Mouse (Mus musculus) forebrain, embryonic 10.5 days (tissue): ENCODE measurements at regions not wholly inside any gene's neighbourhood (a gene's known extent, or its start where the extent isn't known, plus 50 kb on each side); places are given as distances from the start of the nearest gene placed in this dataset.

Source experiments
- DNase-seq: peaks from one replicate; pipeline ENCODE4 v3.0.0-alpha.2; 2017; ENCODE audit warnings: low spot score; ENCODE audit errors: extremely low spot score
- H3K27ac ChIP-seq: fragments of 300-500 bp; sonication (generic); 2 replicates; pipeline ENCODE4 v1.5.1; 2016; ENCODE audit warnings: mild to moderate bottlenecking
- H3K27me3 ChIP-seq: fragments of 300-500 bp; sonication (generic); 2 replicates; pipeline ENCODE4 v1.6.1; 2016; ENCODE audit warnings: mild to moderate bottlenecking; ENCODE audit not compliant: poor library complexity, severe bottlenecking
- H3K36me3 ChIP-seq: fragments of 300-500 bp; sonication (generic); replicated peaks from 2 replicates; pipeline ENCODE4 v1.6.1; 2016; ENCODE audit warnings: mild to moderate bottlenecking, moderate library complexity
- H3K4me1 ChIP-seq: fragments of 300-500 bp; sonication (generic); 2 replicates; pipeline ENCODE4 v1.6.1; 2016
- H3K4me3 ChIP-seq: fragments of 300-500 bp; sonication (generic); 2 replicates; pipeline ENCODE4 v1.5.1; 2016; ENCODE audit warnings: mild to moderate bottlenecking, moderate library complexity
- H3K9me3 ChIP-seq: fragments of 300-500 bp; sonication (generic); 2 replicates; pipeline ENCODE4 v1.6.1; 2016; ENCODE audit warnings: mild to moderate bottlenecking, moderate library complexity
- WGBS: fragments of 180-500 bp; shearing (Covaris S2); methylation state at CpG from one replicate; pipeline ENCODE4 v1.1.7; 2016; 5-methylcytosine and 5-hydroxymethylcytosine counted together

GRCm38 (mm10) chr9:103813791-103814190 is 52.2 kb upstream of the Tmem108 start:
- no peak for DNase-seq
- H3K27ac ChIP-seq: no peak overlapping the region
- no peak overlapping the region for H3K4me3 ChIP-seq
- H3K4me1 ChIP-seq: no peaks in the 10 kb centered on the region
- H3K27me3 ChIP-seq: no peaks in the 10 kb centered on the region
- 94% methylated on average over 9 of the region's 9 CpGs for WGBS
- peaks cover 6% of the 10 kb centered on the region; the same call in 1 of the 2 replicates for H3K9me3 ChIP-seq
- H3K36me3 ChIP-seq: no peaks in the 10 kb centered on the region

DNA sequence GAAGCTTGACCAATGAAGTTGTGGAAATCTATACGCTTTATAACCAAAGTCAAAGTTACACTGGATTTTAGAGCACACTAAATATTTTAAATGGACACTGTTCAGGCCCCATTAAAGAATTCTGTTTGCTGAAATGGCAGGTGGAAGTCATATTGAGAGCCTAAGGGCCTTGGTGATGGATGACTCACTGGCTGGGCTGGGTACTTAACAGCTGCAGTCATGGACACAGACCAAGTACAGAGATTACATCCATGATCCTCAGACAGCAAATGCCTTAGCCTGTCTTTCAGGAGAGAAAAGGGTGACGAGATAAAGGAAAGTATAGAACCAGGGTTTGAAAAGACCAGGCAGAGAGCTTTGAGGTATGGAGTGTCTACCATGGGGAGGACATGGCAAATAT is 57.4 kb upstream of the Tmem108 start:
- H3K9me3 ChIP-seq: 0 out of 2 replicates have a peak, but pooled peaks cover under 1% of the 10 kb centered on the region
- no peak overlapping the region for H3K4me3 ChIP-seq
- H3K27me3 ChIP-seq: no peaks in the 10 kb centered on the region
- 89% methylated on average over 2 of the region's 2 CpGs for WGBS
- no peak for DNase-seq
- no peaks in the 10 kb centered on the region for H3K36me3 ChIP-seq
- no peak overlapping the region for H3K27ac ChIP-seq
- no peaks in the 10 kb centered on the region for H3K4me1 ChIP-seq

GRCm38 (mm10) chr9:103821632-103822031 is 60.0 kb upstream of the Tmem108 start:
- H3K27me3 ChIP-seq: no peaks in the 10 kb centered on the region
- H3K9me3 ChIP-seq: no peaks in the 10 kb centered on the region
- 86% methylated on average over 3 of the region's 3 CpGs for WGBS

GRCm38 (mm10) chr9:103823491-103823890 is 61.9 kb upstream of the Tmem108 start:
- DNase-seq: no peak
- Histone ChIP-seq H3K4me3 (no peak overlapping the region), H3K4me1 (no peaks in the 10 kb centered on the region), H3K27me3 (no peaks in the 10 kb centered on the region), H3K36me3 (no peaks in the 10 kb centered on the region), H3K27ac (no peak overlapping the region), H3K9me3 (no peaks in the 10 kb centered on the region)
- WGBS: 72% methylated on average over 3 of the region's 3 CpGs

More at GRCm38 (mm10) chr9:103821632-103822031, 60.0 kb upstream of the Tmem108 start:
- Histone ChIP-seq H3K36me3 (no peaks in the 10 kb centered on the region), H3K4me3 (no peak overlapping the region), H3K27ac (no peak overlapping the region), H3K4me1 (no peaks in the 10 kb centered on the region)
- DNase-seq: no peak

DNA sequence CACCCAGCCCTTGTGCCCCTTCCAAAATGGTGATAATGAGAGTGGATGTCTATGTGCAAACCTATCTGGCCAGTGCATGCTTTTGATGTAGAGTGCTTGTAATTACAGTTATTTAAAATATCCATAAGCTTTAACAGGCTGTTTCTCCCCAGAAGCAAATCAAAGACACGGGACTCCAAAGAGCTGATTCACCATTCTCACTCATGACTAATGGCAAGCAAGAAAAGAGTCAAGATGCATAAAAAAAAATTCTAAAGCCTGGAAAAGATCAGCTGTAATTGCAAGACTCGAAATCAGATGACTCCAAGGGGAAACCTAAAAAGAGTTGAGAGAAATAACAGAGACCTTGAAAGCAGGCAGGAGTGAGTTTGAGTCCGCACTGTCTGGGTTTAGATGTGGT is 79.6 kb upstream of the Tmem108 start:
- no peaks in the 10 kb centered on the region for H3K4me1 ChIP-seq
- H3K4me3 ChIP-seq: no peak overlapping the region
- no peaks in the 10 kb centered on the region for H3K27me3 ChIP-seq
- no peaks in the 10 kb centered on the region for H3K36me3 ChIP-seq
- 88% methylated on average over 3 of the region's 3 CpGs for WGBS
- no peaks in the 10 kb centered on the region for H3K9me3 ChIP-seq
- DNase-seq: no peak
- H3K27ac ChIP-seq: no peak overlapping the region

DNA sequence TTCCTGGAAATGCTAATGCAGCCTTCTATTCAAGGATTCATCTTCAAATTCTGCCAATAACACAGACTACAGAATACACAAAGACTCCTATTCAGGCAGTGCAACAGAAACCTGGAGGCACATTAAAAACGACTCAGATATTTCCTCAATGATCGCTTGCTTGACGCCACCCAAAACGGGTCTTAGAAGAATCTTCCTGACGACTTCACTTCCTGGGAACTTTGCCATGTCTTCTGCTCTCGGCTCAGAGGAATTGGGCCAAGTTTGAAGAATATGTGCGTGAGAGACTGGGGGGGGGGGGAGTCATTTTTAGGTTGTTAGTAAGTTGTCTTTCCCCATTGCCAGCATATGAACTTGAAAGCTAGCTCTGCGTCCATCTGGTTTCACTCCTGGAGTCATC is 82.2 kb upstream of the Tmem108 start:
- Histone ChIP-seq H3K27ac (no peak overlapping the region), H3K9me3 (no peaks in the 10 kb centered on the region), H3K4me3 (no peak overlapping the region), H3K4me1 (no peaks in the 10 kb centered on the region), H3K36me3 (no peaks in the 10 kb centered on the region), H3K27me3 (no peaks in the 10 kb centered on the region)
- WGBS: 90% methylated on average over 8 of the region's 8 CpGs
- DNase-seq: no peak

GRCm38 (mm10) chr9:103845916-103846457 is 84.3 kb upstream of the Tmem108 start:
- Histone ChIP-seq H3K36me3 (no peaks in the 10 kb centered on the region), H3K27me3 (no peaks in the 10 kb centered on the region), H3K9me3 (no peaks in the 10 kb centered on the region), H3K4me3 (no peak overlapping the region), H3K4me1 (no peaks in the 10 kb centered on the region), H3K27ac (no peak overlapping the region)
- 89% methylated on average over 6 of the region's 6 CpGs for WGBS
- DNase-seq: no peak

GRCm38 (mm10) chr9:103847931-103848330 is 86.3 kb upstream of the Tmem108 start:
- Histone ChIP-seq H3K4me1 (no peaks in the 10 kb centered on the region), H3K27me3 (no peaks in the 10 kb centered on the region), H3K36me3 (no peaks in the 10 kb centered on the region), H3K4me3 (no peak overlapping the region), H3K9me3 (peaks cover 1% of the 10 kb centered on the region; the same call in 1 of the 2 replicates), H3K27ac (no peak overlapping the region)
- no peak for DNase-seq
- 82% methylated on average over 7 of the region's 7 CpGs for WGBS

- DNase-seq: no peak
- H3K27me3 ChIP-seq: no peaks in the 10 kb centered on the region
- H3K4me3 ChIP-seq: no peak overlapping the region
- H3K9me3 ChIP-seq: peaks cover 10% of the 10 kb centered on the region
- no peaks in the 10 kb centered on the region for H3K36me3 ChIP-seq
- H3K27ac ChIP-seq: no peak overlapping the region
- WGBS: 86% methylated on average over 3 of the region's 3 CpGs
- H3K4me1 ChIP-seq: no peaks in the 10 kb centered on the region
Observed at GRCm38 (mm10) chr9:103849079-103849478, 87.4 kb upstream of the Tmem108 start.

- H3K27me3 ChIP-seq: no peaks in the 10 kb centered on the region
- H3K27ac ChIP-seq: no peak overlapping the region
- H3K4me1 ChIP-seq: no peaks in the 10 kb centered on the region
- DNase-seq: no peak
- no peaks in the 10 kb centered on the region for H3K36me3 ChIP-seq
- peaks cover 10% of the 10 kb centered on the region for H3K9me3 ChIP-seq
- 89% methylated on average over 2 of the region's 2 CpGs for WGBS
- H3K4me3 ChIP-seq: no peak overlapping the region
Observed at GRCm38 (mm10) chr9:103852691-103853090, 91.1 kb upstream of the Tmem108 start.

- Histone ChIP-seq H3K9me3 (no peaks in the 10 kb centered on the region), H3K4me3 (no peak overlapping the region), H3K36me3 (no peaks in the 10 kb centered on the region), H3K4me1 (peaks cover 8% of the 10 kb centered on the region), H3K27ac (peak overlapping the region; percentile 54; the same call in 1 of the 2 replicates), H3K27me3 (no peaks in the 10 kb centered on the region)
- WGBS: 52% methylated on average over 12 of the region's 12 CpGs
- DNase-seq: no peak
Observed at GRCm38 (mm10) chr9:103860658-103861377, 99.2 kb upstream of the Tmem108 start.

GRCm38 (mm10) chr9:103862493-103862892 is 100.9 kb upstream of the Tmem108 start:
- H3K4me1 ChIP-seq: peaks cover 8% of the 10 kb centered on the region
- no peak for DNase-seq
- no peak overlapping the region for H3K4me3 ChIP-seq
- H3K36me3 ChIP-seq: no peaks in the 10 kb centered on the region
- H3K9me3 ChIP-seq: no peaks in the 10 kb centered on the region
- H3K27me3 ChIP-seq: no peaks in the 10 kb centered on the region
- H3K27ac ChIP-seq: no peak overlapping the region
- 94% methylated on average over 7 of the region's 7 CpGs for WGBS

DNA sequence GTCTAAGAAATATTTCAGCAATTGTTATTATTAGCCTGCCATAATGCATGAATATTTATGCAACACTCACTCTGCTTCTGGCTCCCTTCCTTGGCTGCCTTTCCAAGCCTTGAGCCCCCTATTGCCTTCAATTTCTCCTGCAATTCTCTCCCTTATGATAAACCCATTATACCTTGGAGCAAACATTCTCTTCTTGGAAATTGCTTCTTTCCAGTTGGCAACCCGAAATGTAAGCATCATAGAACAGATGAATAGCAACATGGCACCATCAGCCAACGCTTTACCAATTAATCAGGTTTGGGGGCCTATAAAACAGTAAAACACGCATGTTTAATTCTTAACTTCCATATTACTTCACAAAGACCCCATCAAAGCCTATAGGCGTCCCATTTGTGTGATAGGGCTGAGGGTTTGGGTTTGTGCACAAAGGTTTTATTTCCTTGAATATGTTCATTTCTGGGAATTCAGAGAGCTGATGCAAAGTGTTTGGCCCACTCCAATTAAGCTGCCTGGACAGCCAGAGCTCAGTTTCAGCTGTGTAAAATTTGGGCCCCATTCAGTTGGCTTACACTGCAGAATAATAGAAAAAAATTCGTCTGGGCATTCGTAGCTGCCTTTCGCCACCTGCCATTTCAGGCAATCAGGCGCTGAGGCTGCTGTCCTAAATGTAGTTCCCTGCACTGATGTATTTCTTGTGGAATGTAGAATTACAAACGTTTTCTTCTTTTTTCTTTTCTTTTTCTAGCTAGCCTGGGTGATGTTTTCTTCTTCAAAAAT is 106.0 kb upstream of the Tmem108 start:
- Histone ChIP-seq H3K4me3 (no peak overlapping the region), H3K27me3 (no peaks in the 10 kb centered on the region), H3K9me3 (no peaks in the 10 kb centered on the region), H3K27ac (no peak overlapping the region), H3K4me1 (no peaks in the 10 kb centered on the region), H3K36me3 (no peaks in the 10 kb centered on the region)
- WGBS: 77% methylated on average over 9 of the region's 9 CpGs
- DNase-seq: no peak
